Mouse (Mus musculus) neural tube, embryonic 13.5 days (tissue): ENCODE measurements at regions not wholly inside any gene's neighbourhood (a gene's known extent, or its start where the extent isn't known, plus 50 kb on each side); places are given as distances from the start of the nearest gene placed in this dataset.

Experiments
- ATAC-seq: fragments of 200-750 bp; cut with Nextera tagmentation; 2 replicates; pipeline ENCODE4 v1.8.0; 2017; ENCODE audit warnings: low read depth, mild to moderate bottlenecking, moderate TSS enrichment, moderate library complexity
- H3K27ac ChIP-seq: fragments of 300-500 bp; sonication (generic); replicated peaks from 2 replicates; pipeline ENCODE4 v1.5.1; 2015; ENCODE audit warnings: moderate library complexity, mild to moderate bottlenecking, inconsistent platforms
- H3K27me3 ChIP-seq: fragments of 300-500 bp; sonication (generic); 2 replicates; pipeline ENCODE4 v1.6.1; 2015; ENCODE audit warnings: mild to moderate bottlenecking, inconsistent platforms
- H3K36me3 ChIP-seq: fragments of 300-500 bp; sonication (generic); 2 replicates; pipeline ENCODE4 v1.6.1; 2015; ENCODE audit warnings: mild to moderate bottlenecking, inconsistent platforms
- H3K4me1 ChIP-seq: fragments of 300-500 bp; sonication (generic); replicated peaks from 2 replicates; pipeline ENCODE4 v1.6.1; 2015; ENCODE audit warnings: inconsistent platforms
- H3K4me2 ChIP-seq: fragments of 300-500 bp; sonication (generic); 2 replicates; pipeline ENCODE4 v1.6.1; 2015; ENCODE audit warnings: inconsistent platforms, mild to moderate bottlenecking, moderate library complexity
- H3K4me3 ChIP-seq: fragments of 300-500 bp; sonication (generic); 2 replicates; pipeline ENCODE4 v1.5.1; 2015; ENCODE audit warnings: mild to moderate bottlenecking, inconsistent platforms
- H3K9ac ChIP-seq: fragments of 300-500 bp; sonication (generic); 2 replicates; pipeline ENCODE4 v1.6.1; 2015; ENCODE audit warnings: moderate library complexity, mild to moderate bottlenecking, inconsistent platforms
- H3K9me3 ChIP-seq: fragments of 300-500 bp; sonication (generic); 2 replicates; pipeline ENCODE4 v1.6.1; 2016; ENCODE audit warnings: inconsistent platforms
- WGBS: fragments of 180-500 bp; shearing (Covaris S2); methylation state at CpG from one replicate; pipeline ENCODE4 v1.1.7; 2015; 5-methylcytosine and 5-hydroxymethylcytosine counted together

GRCm38 (mm10) chr1:151078909-151079522, 85.8 kb upstream of the Hmcn1 start:
- Histone ChIP-seq H3K9ac (no peak overlapping the region), H3K27ac (no peak overlapping the region), H3K9me3 (no peaks in the 10 kb centered on the region), H3K4me1 (peaks cover 11% of the 10 kb centered on the region), H3K36me3 (no peaks in the 10 kb centered on the region), H3K4me2 (no peak overlapping the region), H3K4me3 (no peak overlapping the region), H3K27me3 (no peaks in the 10 kb centered on the region)
- ATAC-seq = peak; percentile 71
- 33% methylated on average over 16 of the region's 16 CpGs for WGBS

DNA sequence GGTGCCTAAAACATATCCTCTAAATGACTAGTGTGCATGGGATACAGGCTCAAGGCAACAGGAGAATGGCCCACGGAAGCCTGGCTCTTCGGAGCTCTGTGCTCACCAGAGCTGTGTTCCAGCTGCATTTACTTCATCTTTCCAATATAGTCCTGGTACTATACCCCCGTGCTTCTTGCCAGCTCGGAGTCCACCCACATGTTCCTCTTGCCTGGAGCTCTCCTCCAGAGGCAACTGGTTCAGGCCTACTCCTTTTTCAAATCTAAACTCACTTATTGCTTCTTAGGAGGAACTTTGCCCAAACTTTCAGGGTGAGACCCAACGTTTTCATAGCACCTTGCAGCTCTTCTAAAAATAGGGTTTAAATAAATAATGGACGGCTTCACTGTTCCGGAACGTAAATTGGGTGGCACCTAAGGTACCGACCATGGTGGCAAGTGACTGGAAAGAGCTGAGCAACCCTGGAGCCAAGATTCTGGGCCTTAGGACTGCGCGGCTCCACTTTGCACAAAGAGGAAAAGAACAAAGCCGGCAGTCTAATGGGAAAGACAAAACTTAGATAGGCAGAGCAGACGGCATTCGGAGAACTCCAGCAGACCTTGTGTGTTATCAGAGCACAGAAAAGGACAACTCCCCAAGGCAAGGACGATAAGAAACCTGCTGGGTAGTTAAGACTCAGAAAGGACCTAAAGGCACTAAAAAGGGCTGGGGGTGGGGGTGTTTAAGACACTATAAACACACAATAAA, 86.6 kb upstream of the Hmcn1 start:
- Histone ChIP-seq H3K27ac (no peak overlapping the region), H3K4me1 (peaks cover 11% of the 10 kb centered on the region), H3K9ac (no peak overlapping the region), H3K9me3 (no peaks in the 10 kb centered on the region), H3K36me3 (no peaks in the 10 kb centered on the region), H3K4me3 (no peak overlapping the region), H3K27me3 (no peaks in the 10 kb centered on the region), H3K4me2 (no peak overlapping the region)
- ATAC-seq = peak; percentile 43; the same call in 1 of the 2 replicates
- 74% methylated on average over 15 of the region's 15 CpGs for WGBS

DNA sequence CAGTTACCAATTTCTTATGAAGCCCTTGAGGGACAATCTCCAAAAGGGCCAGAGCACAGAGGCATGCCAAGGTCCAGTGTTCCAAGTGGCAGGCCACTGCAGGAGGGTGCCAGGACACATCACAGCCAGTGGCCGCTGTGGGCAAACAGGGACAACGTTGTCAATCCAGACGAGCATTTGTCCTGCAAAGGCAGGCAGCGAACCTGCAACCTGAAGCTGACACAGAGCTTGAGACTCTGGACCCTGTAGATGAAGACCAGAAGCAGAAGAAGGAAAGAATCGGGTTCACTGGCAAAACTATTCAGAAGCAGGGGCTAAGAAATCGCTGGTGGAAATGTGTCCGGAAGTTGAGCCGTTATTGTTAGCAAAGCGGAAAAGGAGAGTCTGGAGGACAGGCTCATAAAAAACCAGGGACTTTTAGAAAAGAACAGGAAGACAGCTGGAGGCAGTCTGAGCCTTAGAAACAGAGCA, 87.3 kb upstream of the Hmcn1 start:
- WGBS = 45% methylated on average over 9 of the region's 9 CpGs
- H3K9ac ChIP-seq = no peak overlapping the region
- no peak overlapping the region for H3K27ac ChIP-seq
- H3K4me1 ChIP-seq = peaks cover 11% of the 10 kb centered on the region
- no peak for ATAC-seq
- H3K4me3 ChIP-seq = no peak overlapping the region
- H3K36me3 ChIP-seq = no peaks in the 10 kb centered on the region
- H3K9me3 ChIP-seq = no peaks in the 10 kb centered on the region
- no peaks in the 10 kb centered on the region for H3K27me3 ChIP-seq
- no peak overlapping the region for H3K4me2 ChIP-seq

- no peak overlapping the region for H3K4me3 ChIP-seq
- WGBS = 92% methylated on average over 5 of the region's 5 CpGs
These were observed 89.3 kb upstream of the Hmcn1 start for GRCm38 (mm10) chr1:151082510-151083033.

DNA sequence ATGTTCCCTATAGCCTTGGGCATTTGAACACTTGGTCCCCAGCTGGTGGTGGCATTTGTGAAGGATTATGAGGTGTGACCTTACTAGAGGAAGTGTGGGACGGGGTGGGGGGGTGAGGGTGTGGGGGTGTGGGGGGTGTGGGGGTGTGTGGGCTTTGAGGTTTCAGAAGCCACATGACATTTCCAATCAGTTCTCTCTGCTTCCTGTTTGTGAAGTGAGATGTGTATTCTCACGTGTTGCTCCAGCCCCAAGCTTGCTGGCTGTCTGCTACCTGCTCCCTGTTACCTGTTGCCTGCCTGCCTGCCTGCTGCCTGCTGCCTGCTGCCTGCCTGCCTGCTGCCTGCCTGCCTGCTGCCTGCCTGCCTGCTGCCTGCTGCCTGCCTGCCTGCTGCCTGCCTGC, 90.6 kb upstream of the Hmcn1 start:
- no peaks in the 10 kb centered on the region for H3K27me3 ChIP-seq
- no peak overlapping the region for H3K9ac ChIP-seq
- H3K36me3 ChIP-seq = no peaks in the 10 kb centered on the region
- peaks cover 27% of the 10 kb centered on the region for H3K4me1 ChIP-seq
- 83% methylated on average over 2 of the region's 2 CpGs for WGBS
- H3K9me3 ChIP-seq = no peaks in the 10 kb centered on the region
- no peak overlapping the region for H3K4me2 ChIP-seq
- H3K27ac ChIP-seq = no peak overlapping the region
- H3K4me3 ChIP-seq = no peak overlapping the region
- ATAC-seq = no peak

More at GRCm38 (mm10) chr1:151082510-151083033, 89.3 kb upstream of the Hmcn1 start:
- ATAC-seq = no peak
- Histone ChIP-seq H3K27ac (no peak overlapping the region), H3K4me1 (peaks cover 24% of the 10 kb centered on the region), H3K9ac (no peak overlapping the region), H3K9me3 (no peaks in the 10 kb centered on the region), H3K27me3 (no peaks in the 10 kb centered on the region), H3K4me2 (no peak overlapping the region), H3K36me3 (no peaks in the 10 kb centered on the region)

DNA sequence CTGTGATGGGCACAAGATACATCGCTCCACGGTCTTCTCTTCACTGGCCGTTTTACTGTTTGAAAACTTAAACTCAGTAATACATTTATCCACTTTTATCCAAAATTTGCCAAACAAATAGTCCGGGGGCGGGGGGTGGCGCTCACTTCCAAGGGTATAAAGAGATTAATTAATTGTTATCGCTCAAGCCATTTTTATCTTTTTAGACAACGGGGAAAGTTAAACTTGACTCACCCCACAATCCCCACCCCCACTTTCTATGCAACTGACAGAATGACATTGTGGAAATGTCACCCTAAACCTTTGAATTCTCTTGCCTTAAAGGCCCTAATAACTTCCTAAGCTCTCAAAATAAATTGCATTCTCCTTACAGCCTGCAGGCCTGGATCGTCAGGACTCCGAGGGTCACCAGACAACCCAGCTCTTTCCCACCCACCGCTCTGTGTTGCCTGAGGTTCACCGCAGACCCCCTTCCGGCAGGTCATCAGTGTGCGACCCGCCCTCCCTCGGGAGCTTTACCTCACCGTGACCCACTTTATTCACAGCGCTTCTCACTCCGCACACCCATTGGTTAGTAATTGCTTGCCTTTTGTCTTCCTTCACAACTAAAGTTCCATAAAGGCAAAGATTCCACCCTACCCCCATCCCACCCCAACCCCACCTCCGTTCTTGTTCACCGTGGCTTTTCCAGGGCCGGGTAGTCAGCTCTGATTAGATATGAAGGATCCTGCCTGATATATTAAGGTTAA, 93.0 kb upstream of the Hmcn1 start:
- 0 out of 2 replicates have a peak overlapping the region, but pooled peaks have one; percentile 20 for H3K4me2 ChIP-seq
- peaks cover 17% of the 10 kb centered on the region for H3K4me1 ChIP-seq
- no peaks in the 10 kb centered on the region for H3K9me3 ChIP-seq
- ATAC-seq = 0 out of 2 replicates have a peak, but pooled peaks have one; percentile 34
- H3K4me3 ChIP-seq = no peak overlapping the region
- H3K36me3 ChIP-seq = no peaks in the 10 kb centered on the region
- peak overlapping the region; percentile 17; the same call in 1 of the 2 replicates for H3K9ac ChIP-seq
- H3K27ac ChIP-seq = no peak overlapping the region
- no peaks in the 10 kb centered on the region for H3K27me3 ChIP-seq
- WGBS = 41% methylated on average over 22 of the region's 22 CpGs

DNA sequence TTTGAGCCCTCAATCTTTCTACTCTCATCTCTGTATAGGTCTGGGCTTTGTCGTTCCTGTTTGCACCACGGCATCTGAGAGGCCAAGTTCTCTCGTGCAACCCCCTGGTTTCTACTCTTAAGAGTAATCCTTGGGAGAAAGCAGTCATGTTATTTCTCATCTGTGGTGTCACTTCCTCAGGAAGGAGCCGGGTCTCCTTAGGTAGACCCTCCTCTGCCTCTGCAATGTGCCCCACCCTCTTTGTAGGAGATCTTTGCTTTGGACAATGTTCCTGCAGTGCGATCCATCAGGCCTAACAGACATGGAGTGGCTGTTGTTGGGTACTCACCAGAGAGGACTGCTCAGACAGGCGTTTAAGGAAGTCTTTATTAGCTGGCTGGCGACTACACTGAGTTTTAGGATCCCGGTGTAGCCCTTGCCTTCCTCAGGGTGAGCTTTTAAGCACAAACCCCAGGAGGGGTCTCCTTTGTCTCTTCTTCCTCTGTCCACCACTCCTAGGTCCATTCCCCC, 94.0 kb upstream of the Hmcn1 start:
- no peaks in the 10 kb centered on the region for H3K36me3 ChIP-seq
- 65% methylated on average over 8 of the region's 8 CpGs for WGBS
- H3K9me3 ChIP-seq = no peaks in the 10 kb centered on the region
- H3K4me2 ChIP-seq = no peak overlapping the region
- no peak overlapping the region; the same call in 1 of the 2 replicates for H3K27ac ChIP-seq
- no peak for ATAC-seq
- H3K27me3 ChIP-seq = no peaks in the 10 kb centered on the region
- no peak overlapping the region for H3K9ac ChIP-seq
- peaks cover 17% of the 10 kb centered on the region for H3K4me1 ChIP-seq
- H3K4me3 ChIP-seq = no peak overlapping the region

DNA sequence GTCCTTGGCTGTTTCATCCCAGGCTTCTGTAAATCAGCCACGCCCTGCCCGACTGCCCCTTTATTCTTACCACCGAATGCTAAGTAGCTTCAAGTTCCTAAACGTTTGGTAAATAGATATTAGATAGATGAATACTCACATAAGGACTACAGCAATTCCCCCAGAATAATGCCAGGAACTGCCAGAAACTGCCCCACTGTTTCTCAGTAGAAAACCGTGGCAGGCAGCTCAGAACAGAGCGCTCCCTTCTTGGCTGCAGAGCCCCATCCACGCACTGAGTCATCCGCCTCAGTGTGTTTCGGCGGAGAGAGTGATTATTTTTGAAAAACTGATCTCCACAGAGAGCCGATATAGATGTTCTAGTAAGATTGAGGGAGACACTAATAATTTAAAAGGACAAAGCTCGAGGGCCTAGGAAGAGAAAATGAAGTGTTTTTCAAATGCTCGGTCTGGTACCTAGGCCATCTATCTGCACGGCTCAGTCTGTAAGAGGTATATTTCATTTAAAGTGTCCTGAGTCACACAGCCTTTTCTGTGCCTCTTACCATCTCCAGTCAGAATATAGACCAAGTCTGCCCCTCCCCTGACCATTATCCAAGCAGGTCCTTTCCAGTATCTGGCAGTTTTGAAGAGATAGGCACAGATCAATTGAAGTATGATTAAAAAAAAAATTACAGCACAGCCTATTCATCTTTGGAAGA, 94.4 kb upstream of the Gm47985 start:
- Histone ChIP-seq H3K4me3 (no peak overlapping the region), H3K27me3 (no peaks in the 10 kb centered on the region), H3K4me1 (peaks cover 17% of the 10 kb centered on the region), H3K9ac (no peak overlapping the region), H3K27ac (no peak overlapping the region), H3K4me2 (no peak overlapping the region), H3K9me3 (no peaks in the 10 kb centered on the region), H3K36me3 (no peaks in the 10 kb centered on the region)
- WGBS = 67% methylated on average over 14 of the region's 14 CpGs
- 0 out of 2 replicates have a peak, but pooled peaks have one; percentile 34 for ATAC-seq

- H3K4me2 ChIP-seq = no peak overlapping the region
- peaks cover 17% of the 10 kb centered on the region for H3K4me1 ChIP-seq
- H3K9me3 ChIP-seq = no peaks in the 10 kb centered on the region
- WGBS = 67% methylated on average over 11 of the region's 11 CpGs
- H3K36me3 ChIP-seq = no peaks in the 10 kb centered on the region
- no peak overlapping the region for H3K9ac ChIP-seq
- no peak overlapping the region for H3K27ac ChIP-seq
- ATAC-seq = 0 out of 2 replicates have a peak, but pooled peaks have one; percentile 6
- H3K4me3 ChIP-seq = no peak overlapping the region
- no peaks in the 10 kb centered on the region for H3K27me3 ChIP-seq
These were observed 93.7 kb upstream of the Gm47985 start for GRCm38 (mm10) chr1:151088535-151089125.

DNA sequence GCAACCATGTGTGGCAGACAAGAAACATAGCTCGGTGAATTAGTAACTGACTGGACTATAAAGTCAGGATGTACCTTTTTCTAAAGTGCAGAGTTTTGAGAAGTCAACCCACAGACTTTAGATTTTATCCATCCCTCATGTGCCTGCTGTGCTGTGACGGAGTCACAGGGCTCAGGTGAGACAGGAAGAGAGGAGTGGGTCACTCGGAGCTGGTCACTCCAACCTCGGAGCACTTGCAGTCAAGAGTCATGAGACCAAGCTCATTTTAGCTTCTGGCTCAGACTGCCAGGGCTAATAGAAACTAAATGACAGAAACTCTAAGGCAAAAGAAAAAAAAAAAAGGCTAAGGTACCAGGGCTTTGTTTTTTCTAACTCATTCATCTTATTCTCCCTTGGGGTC, 90.3 kb upstream of the Gm47985 start:
- H3K27me3 ChIP-seq = no peaks in the 10 kb centered on the region
- H3K27ac ChIP-seq = no peak overlapping the region
- H3K9me3 ChIP-seq = no peaks in the 10 kb centered on the region
- WGBS = 60% methylated on average over 4 of the region's 4 CpGs
- H3K9ac ChIP-seq = no peak overlapping the region
- H3K4me2 ChIP-seq = no peak overlapping the region
- H3K36me3 ChIP-seq = no peaks in the 10 kb centered on the region
- H3K4me3 ChIP-seq = no peak overlapping the region
- no peak for ATAC-seq
- H3K4me1 ChIP-seq = peaks cover 12% of the 10 kb centered on the region
